12 mouse cellular contexts compared by ENCODE assay signal in the genomic region with DNA sequence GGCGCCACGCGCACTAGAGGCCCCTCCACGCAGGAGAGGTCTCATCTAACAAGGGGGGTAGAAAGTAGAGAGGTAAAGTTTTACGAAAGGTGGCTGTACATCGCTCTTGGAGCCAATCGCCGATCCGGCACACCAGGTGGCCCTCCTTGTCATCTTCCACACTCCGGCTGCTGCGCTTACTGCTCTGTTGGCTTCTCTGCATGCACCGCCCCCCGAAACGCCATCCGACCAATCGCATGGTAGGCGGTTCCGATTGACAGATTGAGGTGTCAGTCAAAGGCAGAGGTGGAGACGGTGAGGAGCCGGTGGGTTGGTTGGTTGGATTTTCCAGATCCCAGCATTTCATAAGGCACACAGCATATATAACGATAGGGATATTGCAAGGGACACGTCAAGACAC. TPM values are rescaled to one million over a fixed set of nuclear protein-coding genes. Genes with fewer than 3 reads are reported as not detected.
DNase-seq lines count a peak whose midpoint lies in the region; ATAC-seq and TF ChIP-seq lines count a peak whose summit lies in the region.
"Had no signal": no experiment of that assay in that cellular context is flagged by ENCODE, and none has a peak within 500 bp of the region (broad histone marks: within the 10 kb centered on the region; RNA-seq: fewer than 3 reads in every experiment).

No protein-coding gene starts in this region.

- peaks cover 45 to 52% of the 10 kb centered on the region in 2 experiments for H3K4me1 ChIP-seq in liver, embryonic 14.5 days (replicated peaks; ENCODE audit: control insufficient read depth in 2 of 2, insufficient read depth in 2 of 2, low read length in 1 of 2)
- H3K4me1 ChIP-seq in kidney, embryonic 15.5 days: peaks cover 23% of the 10 kb centered on the region

- no peak for TF ChIP-seq EP300 in liver, embryonic 14.5 days (IDR thresholded peaks at IDR 0.05; ENCODE audit: low read depth)

- H3K36me3 ChIP-seq in liver, embryonic 14.5 days (replicated peaks; ENCODE audit: control insufficient read depth, insufficient read depth, low read depth): peaks cover 88% of the 10 kb centered on the region
- H3K36me3 ChIP-seq in kidney, embryonic 15.5 days: peaks cover 82% of the 10 kb centered on the region

- H3K4me2 ChIP-seq in liver, embryonic 14.5 days (ENCODE audit: low read depth): peak overlapping the region; percentile 63
- H3K4me2 ChIP-seq in kidney, embryonic 15.5 days: no peak overlapping the region
- H3K4me2 ChIP-seq: embryonic facial prominence, embryonic 12.5 days; hindbrain, embryonic 15.5 days; limb, embryonic 15.5 days; midbrain, embryonic 15.5 days had no signal

- H3K9me3 ChIP-seq in liver, embryonic 14.5 days (ENCODE audit: control insufficient read depth, low read length): no peaks in the 10 kb centered on the region
- H3K9me3 ChIP-seq in kidney, embryonic 15.5 days (replicated peaks): no peaks in the 10 kb centered on the region
- H3K9me3 ChIP-seq: embryonic facial prominence, embryonic 12.5 days; hindbrain, embryonic 15.5 days; limb, embryonic 15.5 days; midbrain, embryonic 15.5 days had no signal

- intact Hi-C loops in left cerebral cortex, adult 2 months (cut with DNase I): no loop called here

- no peak overlapping the region for H3K4me3 ChIP-seq in left cerebral cortex, adult 2 months
- H3K4me3 ChIP-seq in liver, embryonic 14.5 days (ENCODE audit: insufficient read depth in 1 of 2, low read depth in 2 of 2, low read length in 2 of 2): peak overlapping the region in 1 of 2 experiments; percentile 25; a peak in 2 of 4 replicates
- H3K4me3 ChIP-seq in kidney, embryonic 15.5 days (replicated peaks): no peak overlapping the region
- H3K4me3 ChIP-seq: embryonic facial prominence, embryonic 12.5 days; hindbrain, embryonic 15.5 days; limb, embryonic 15.5 days; midbrain, embryonic 15.5 days had no signal

- peak overlapping the region; percentile 53 for H3K9ac ChIP-seq in liver, embryonic 14.5 days (replicated peaks)
- no peak overlapping the region for H3K9ac ChIP-seq in kidney, embryonic 15.5 days
- H3K9ac ChIP-seq: embryonic facial prominence, embryonic 12.5 days; hindbrain, embryonic 15.5 days; limb, embryonic 15.5 days; midbrain, embryonic 15.5 days had no signal

- no peaks in the 10 kb centered on the region for H3K27me3 ChIP-seq in liver, embryonic 14.5 days (ENCODE audit: control insufficient read depth, insufficient read depth, low read length)
- H3K27me3 ChIP-seq in kidney, embryonic 15.5 days: no peaks in the 10 kb centered on the region
- H3K27me3 ChIP-seq: embryonic facial prominence, embryonic 12.5 days; hindbrain, embryonic 15.5 days; limb, embryonic 15.5 days; midbrain, embryonic 15.5 days had no signal

- no peak for ATAC-seq in liver, embryonic 14.5 days (ENCODE audit: insufficient read depth)
- no peak for ATAC-seq in kidney, embryonic 15.5 days (replicated peaks; ENCODE audit: low FRiP score)
- ATAC-seq: midbrain, embryonic 15.5 days had no signal

- peak overlapping the region; percentile 18; the same call in 1 of the 2 replicates for H3K27ac ChIP-seq in left cerebral cortex, adult 2 months
- H3K27ac ChIP-seq in liver, embryonic 14.5 days: peak overlapping the region; percentile 90
- no peak overlapping the region for H3K27ac ChIP-seq in kidney, embryonic 15.5 days
- H3K27ac ChIP-seq: embryonic facial prominence, embryonic 12.5 days; hindbrain, embryonic 15.5 days; limb, embryonic 15.5 days; midbrain, embryonic 15.5 days had no signal

- 87% methylated on average over 22 of the region's 22 CpGs for WGBS in liver, embryonic 14.5 days (ENCODE audit: insufficient replicate concordance)
- WGBS in kidney, embryonic 15.5 days: 94% methylated on average over 22 of the region's 22 CpGs

- DNase-seq in embryo, embryonic 10 days (ENCODE audit: low spot score): peak; percentile 36
- DNase-seq in embryo, embryonic 11 days: no peak
- peak in 1 of 2 experiments; percentile 43 for DNase-seq in left cerebral cortex, adult 2 months (ENCODE audit: extremely low spot score in 1 of 2, low spot score in 2 of 2)
- DNase-seq in left cerebral cortex, adult 9 months (ENCODE audit: low spot score in 2 of 2): no peak
- DNase-seq in cerebellum, postnatal 10 days: peak; percentile 48 to 54
- no peak for DNase-seq in liver, embryonic 14.5 days (ENCODE audit: low read depth in 3 of 3, low spot score in 3 of 3)
- no peak for DNase-seq in spleen, postnatal 14 days (ENCODE audit: low spot score in 2 of 2)

- no peak for TF ChIP-seq CTCF in left cerebral cortex, adult 2 months (IDR thresholded peaks at IDR 0.05)
- TF ChIP-seq CTCF in liver, embryonic 14.5 days (IDR thresholded peaks at IDR 0.05; ENCODE audit: low read depth): no peak

RNA-seq across cellular contexts. Expression of a gene that starts 7.1 kb away (rescaled TPM):
- 10 to 100 TPM; 86.8 to 96.3 TPM for total RNA-seq in left cerebral cortex, adult 2 months (2021)
- 110 and 136 TPM in 2 replicates for polyA plus RNA-seq in liver, embryonic 14.5 days (2012; rRNA removed)
- 88.0 and 95.0 TPM in 2 replicates for polyA plus RNA-seq in liver, embryonic 14.5 days (2014; fragmentation: Nextera tagmentation; extraction: Ambion mirVana)
- polyA plus RNA-seq in kidney, embryonic 15.5 days (2015; fragmentation: Nextera tagmentation; extraction: Ambion mirVana): 71.0 and 71.8 TPM in 2 replicates

RNA-seq across cellular contexts. Expression of a gene that starts 50.2 kb away (rescaled TPM):
- total RNA-seq in left cerebral cortex, adult 2 months (2021): 10 to 100 TPM; 13.8 to 14.2 TPM
- polyA plus RNA-seq in liver, embryonic 14.5 days (2012; rRNA removed): 6.9 and 7.2 TPM in 2 replicates
- 10.3 and 12.8 TPM in 2 replicates for polyA plus RNA-seq in liver, embryonic 14.5 days (2014; fragmentation: Nextera tagmentation; extraction: Ambion mirVana)
- 33.6 and 34.4 TPM in 2 replicates for polyA plus RNA-seq in kidney, embryonic 15.5 days (2015; fragmentation: Nextera tagmentation; extraction: Ambion mirVana)

Comparison
In these comparisons a context has a peak if more than half of its experiments do, and no peak if none do; other contexts are left out.
1. DNase-seq: peak in embryo, embryonic 10 days (single experiment) and cerebellum, postnatal 10 days (2 of 2); none in embryo, embryonic 11 days (single experiment), left cerebral cortex, adult 9 months (0 of 2), liver, embryonic 14.5 days (0 of 3) and spleen, postnatal 14 days (0 of 2).